Mouse (Mus musculus) hindbrain, embryonic 14.5 days (tissue): ENCODE data around the gene Prkar2a. TPM values are rescaled to one million over a fixed set of nuclear protein-coding genes. Genes with fewer than 3 reads are reported as not detected.

Source experiments
- ATAC-seq: fragments of 200-750 bp; cut with Nextera tagmentation; 2 replicates; pipeline ENCODE4 v1.8.0; 2017; ENCODE audit warnings: moderate number of reproducible peaks, mild to moderate bottlenecking, moderate TSS enrichment, moderate library complexity; ENCODE audit not compliant: low FRiP score
- DNase-seq: peaks from one replicate; pipeline ENCODE4 v3.0.0-alpha.2; 2015; ENCODE audit warnings: low spot score
- H3K27ac ChIP-seq: fragments of 300-500 bp; sonication (generic); 2 replicates; pipeline ENCODE4 v1.5.1; 2014; ENCODE audit warnings: mild to moderate bottlenecking, moderate library complexity
- H3K27me3 ChIP-seq: fragments of 300-500 bp; sonication (generic); 2 replicates; pipeline ENCODE4 v1.6.1; 2014; ENCODE audit warnings: mild to moderate bottlenecking, low read length, mixed read lengths; ENCODE audit not compliant: control insufficient read depth, insufficient read depth
- H3K36me3 ChIP-seq: fragments of 300-500 bp; sonication (generic); replicated peaks from 2 replicates; pipeline ENCODE4 v1.6.1; 2014; ENCODE audit not compliant: control insufficient read depth, insufficient read depth
- H3K4me1 ChIP-seq: fragments of 300-500 bp; sonication (generic); replicated peaks from 2 replicates; pipeline ENCODE4 v1.6.1; 2014; ENCODE audit warnings: antibody characterized with exemption, low read length, mixed read lengths; ENCODE audit not compliant: control insufficient read depth, insufficient read depth
- H3K4me2 ChIP-seq: fragments of 300-500 bp; sonication (generic); replicated peaks from 2 replicates; pipeline ENCODE4 v1.6.1; 2014; ENCODE audit warnings: mild to moderate bottlenecking, moderate library complexity
- H3K4me3 ChIP-seq: fragments of 300-500 bp; sonication (generic); replicated peaks from 2 replicates; pipeline ENCODE4 v1.5.1; 2014; ENCODE audit warnings: mild to moderate bottlenecking, low read length
- H3K9ac ChIP-seq: fragments of 300-500 bp; sonication (generic); 2 replicates; pipeline ENCODE4 v1.6.1; 2014
- H3K9me3 ChIP-seq: fragments of 300-500 bp; sonication (generic); 2 replicates; pipeline ENCODE4 v1.6.1; 2016; ENCODE audit warnings: low read length; ENCODE audit not compliant: control insufficient read depth
- WGBS: fragments of 180-500 bp; shearing (Covaris S2); extraction: QIAGEN DNeasy Blood & Tissue Kit; methylation state at CpG from one replicate; pipeline ENCODE4 v1.1.7; 2014; 5-methylcytosine and 5-hydroxymethylcytosine counted together
- polyA plus RNA-seq: library from polyadenylated mRNA; unstranded; fragments of >200 nt; fragmentation: Nextera tagmentation; extraction: Ambion mirVana; gene quantifications from 2 replicates; pipeline ENCODE4 v1.2.1, GENCODE M21; 2014

Gene Prkar2a
- polyA plus RNA-seq, 1 experiment from 2014 or later = 70.8 TPM

DNA sequence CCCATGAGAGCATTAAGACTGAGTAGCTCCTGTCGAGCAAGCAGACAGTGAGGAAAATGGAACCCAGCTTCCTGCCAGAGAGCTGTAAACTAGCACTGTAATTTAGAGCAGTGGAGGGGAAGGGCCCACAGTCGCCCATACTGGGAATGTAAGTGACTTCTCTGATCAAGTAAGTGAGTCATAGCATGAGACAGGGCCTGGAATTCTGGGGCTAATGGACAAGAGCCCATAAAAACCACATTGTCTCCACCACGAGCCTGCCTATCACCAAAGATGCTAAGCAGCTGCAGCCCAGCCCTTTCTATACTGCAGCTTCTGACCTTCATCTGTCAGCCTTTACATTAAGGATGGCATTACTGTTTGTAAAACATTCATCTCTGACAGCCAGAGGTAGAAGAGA, 50.1 kb downstream of the Prkar2a start:
- no peak for ATAC-seq
- H3K27me3 ChIP-seq = no peaks in the 10 kb centered on the region
- H3K9me3 ChIP-seq = no peaks in the 10 kb centered on the region
- 52% methylated on average over 3 of the region's 3 CpGs for WGBS
- no peak overlapping the region for H3K27ac ChIP-seq
- H3K4me1 ChIP-seq = no peaks in the 10 kb centered on the region
- H3K9ac ChIP-seq = no peak overlapping the region
- peaks cover 66% of the 10 kb centered on the region for H3K36me3 ChIP-seq
- no peak overlapping the region for H3K4me3 ChIP-seq
- DNase-seq = no peak
- H3K4me2 ChIP-seq = no peak overlapping the region

DNA sequence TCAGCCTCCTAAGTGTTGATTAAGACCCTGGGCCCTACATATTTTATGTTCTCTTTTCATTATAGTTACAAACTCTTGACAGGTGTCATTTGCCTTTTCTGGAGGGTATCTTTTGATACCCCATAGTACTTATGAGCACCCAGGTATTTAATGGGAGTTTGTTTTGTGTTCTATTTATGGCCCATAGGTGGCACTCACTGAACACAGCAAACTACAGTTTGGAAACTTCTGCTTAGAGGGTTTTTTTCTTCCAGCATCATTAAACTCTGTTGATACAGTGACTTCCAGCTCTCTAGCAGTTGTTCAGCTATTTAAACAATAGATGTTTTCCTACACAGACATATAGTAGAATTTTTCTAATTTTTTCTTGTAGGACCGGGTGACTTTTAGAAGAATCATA, 50.9 kb downstream of the Prkar2a start:
- ATAC-seq = no peak
- no peaks in the 10 kb centered on the region for H3K9me3 ChIP-seq
- H3K27ac ChIP-seq = no peak overlapping the region
- H3K36me3 ChIP-seq = peaks cover 66% of the 10 kb centered on the region
- H3K4me1 ChIP-seq = no peaks in the 10 kb centered on the region
- H3K9ac ChIP-seq = no peak overlapping the region
- H3K4me2 ChIP-seq = no peak overlapping the region
- no peaks in the 10 kb centered on the region for H3K27me3 ChIP-seq
- no peak overlapping the region for H3K4me3 ChIP-seq
- DNase-seq = no peak
- WGBS = 88% methylated on average over 1 of the region's 1 CpGs

DNA sequence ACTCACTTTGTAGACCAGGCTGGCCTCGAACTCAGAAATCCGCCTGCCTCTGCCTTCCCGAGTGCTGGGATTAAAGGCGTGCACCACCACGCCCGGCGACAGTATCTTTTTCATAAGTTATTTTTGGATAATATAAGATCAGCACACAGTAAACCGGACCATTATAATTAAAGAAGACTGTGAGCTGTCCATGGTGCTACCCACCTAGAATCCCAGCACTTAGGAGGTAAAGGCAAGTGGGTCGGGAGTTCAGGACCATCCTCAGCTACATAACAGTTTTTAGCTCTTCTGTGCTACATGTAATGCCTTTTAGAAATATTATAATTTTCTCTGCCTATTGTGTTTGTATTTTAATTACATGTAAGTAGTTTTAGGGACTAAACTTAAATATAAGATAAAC, 52.9 kb downstream of the Prkar2a start:
- WGBS = 91% methylated on average over 9 of the region's 9 CpGs

DNA sequence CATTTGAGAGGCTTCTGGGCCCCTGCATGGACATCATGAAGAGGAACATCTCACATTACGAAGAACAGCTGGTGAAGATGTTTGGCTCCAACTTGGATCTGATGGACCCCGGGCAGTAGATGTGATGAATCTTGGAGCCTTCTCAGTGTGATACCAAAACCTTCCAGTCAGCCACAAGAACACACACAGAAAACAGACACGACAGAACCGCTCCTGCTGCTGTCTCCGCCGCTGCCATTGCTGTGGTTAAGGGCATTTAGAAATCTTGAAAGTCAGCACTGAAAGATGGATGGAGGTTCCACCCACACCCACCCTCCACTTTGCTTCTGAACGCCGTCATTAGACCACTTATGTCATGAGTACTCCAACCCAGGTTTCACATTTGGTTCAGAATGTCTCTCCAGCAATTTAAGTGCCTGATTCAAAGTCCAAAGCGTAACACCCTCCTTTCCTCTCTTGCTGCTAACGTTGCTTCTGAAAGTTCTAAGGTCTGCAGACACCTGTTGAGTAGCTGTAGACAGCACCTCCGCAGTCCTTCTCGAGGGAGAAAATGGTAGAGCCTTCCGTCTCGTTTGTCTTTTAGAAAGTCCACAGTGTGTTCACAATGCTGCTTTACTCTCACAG, 57.9 kb downstream of the Prkar2a start:
- Histone ChIP-seq H3K36me3 (peaks cover 83% of the 10 kb centered on the region), H3K4me1 (no peaks in the 10 kb centered on the region), H3K4me3 (no peak overlapping the region), H3K27me3 (no peaks in the 10 kb centered on the region), H3K9me3 (no peaks in the 10 kb centered on the region), H3K9ac (no peak overlapping the region), H3K27ac (no peak overlapping the region), H3K4me2 (no peak overlapping the region)
- ATAC-seq (no peak), DNase-seq (no peak)
- 92% methylated on average over 14 of the region's 14 CpGs for WGBS

More for the DNA sequence above, 52.9 kb downstream of the Prkar2a start:
- H3K4me2 ChIP-seq = no peak overlapping the region
- no peak overlapping the region for H3K27ac ChIP-seq
- no peaks in the 10 kb centered on the region for H3K9me3 ChIP-seq
- no peaks in the 10 kb centered on the region for H3K4me1 ChIP-seq
- no peak overlapping the region for H3K9ac ChIP-seq
- DNase-seq (no peak), ATAC-seq (no peak)
- no peak overlapping the region for H3K4me3 ChIP-seq
- H3K36me3 ChIP-seq = peaks cover 71% of the 10 kb centered on the region
- no peaks in the 10 kb centered on the region for H3K27me3 ChIP-seq

DNA sequence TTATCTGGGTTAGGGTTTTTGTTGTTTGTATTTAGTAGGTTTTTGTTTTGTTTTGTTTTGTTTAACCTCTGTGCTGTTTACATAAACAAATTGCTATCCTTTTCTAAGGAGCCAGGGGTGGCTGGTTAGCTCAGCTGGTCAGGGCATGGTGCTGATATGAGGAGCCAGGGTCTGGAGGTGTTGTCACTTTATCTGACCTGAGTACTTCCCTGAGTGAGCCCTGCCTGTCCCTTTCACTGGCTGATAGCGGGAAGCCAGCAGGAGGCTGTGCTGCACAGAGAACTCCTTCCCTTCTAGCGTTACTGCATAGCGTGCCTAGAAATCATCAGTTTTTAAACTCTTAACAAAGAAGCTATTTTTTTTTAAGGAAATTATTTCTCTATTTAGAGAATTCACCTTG, 58.6 kb downstream of the Prkar2a start:
- Histone ChIP-seq H3K4me3 (no peak overlapping the region), H3K27ac (no peak overlapping the region), H3K4me2 (no peak overlapping the region), H3K36me3 (peaks cover 76% of the 10 kb centered on the region), H3K27me3 (no peaks in the 10 kb centered on the region), H3K9ac (no peak overlapping the region), H3K9me3 (no peaks in the 10 kb centered on the region), H3K4me1 (no peaks in the 10 kb centered on the region)
- no peak for DNase-seq
- no peak for ATAC-seq
- WGBS = 85% methylated on average over 3 of the region's 3 CpGs

DNA sequence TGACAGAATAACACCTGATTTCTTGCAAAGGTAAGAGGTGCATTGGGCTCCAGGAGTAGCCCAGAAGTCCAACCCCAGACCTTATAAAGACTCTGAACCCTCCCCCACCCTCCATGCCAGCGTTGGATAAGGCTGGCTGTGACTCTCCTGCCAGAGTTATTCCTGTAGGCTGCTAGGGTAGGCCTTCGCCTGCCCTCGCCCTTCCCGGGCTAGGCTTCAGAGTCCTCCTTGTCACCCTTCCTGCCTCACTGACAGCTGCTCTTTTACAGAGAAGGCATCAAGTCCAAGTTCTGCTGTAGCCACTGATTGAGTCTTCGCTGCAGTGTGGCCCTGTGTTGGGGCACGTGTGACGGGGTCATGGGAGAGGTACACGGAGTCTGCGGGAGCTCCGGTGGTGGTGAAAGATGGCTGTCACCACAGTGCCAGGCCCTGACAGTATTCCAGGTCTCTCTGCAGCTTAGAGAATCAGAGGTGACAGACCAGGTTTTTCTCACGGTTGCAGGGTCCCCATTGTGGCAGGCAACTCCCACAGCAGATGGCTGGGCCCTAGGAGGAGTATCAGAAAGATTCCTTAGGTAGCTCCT, 59.6 kb downstream of the Prkar2a start:
- Histone ChIP-seq H3K4me1 (no peaks in the 10 kb centered on the region), H3K4me3 (no peak overlapping the region), H3K9me3 (no peaks in the 10 kb centered on the region), H3K27me3 (no peaks in the 10 kb centered on the region), H3K9ac (peak overlapping the region; percentile 16; the same call in 1 of the 2 replicates), H3K27ac (no peak overlapping the region), H3K4me2 (no peak overlapping the region), H3K36me3 (peaks cover 66% of the 10 kb centered on the region)
- WGBS = 72% methylated on average over 11 of the region's 11 CpGs
- ATAC-seq = no peak
- no peak for DNase-seq

DNA sequence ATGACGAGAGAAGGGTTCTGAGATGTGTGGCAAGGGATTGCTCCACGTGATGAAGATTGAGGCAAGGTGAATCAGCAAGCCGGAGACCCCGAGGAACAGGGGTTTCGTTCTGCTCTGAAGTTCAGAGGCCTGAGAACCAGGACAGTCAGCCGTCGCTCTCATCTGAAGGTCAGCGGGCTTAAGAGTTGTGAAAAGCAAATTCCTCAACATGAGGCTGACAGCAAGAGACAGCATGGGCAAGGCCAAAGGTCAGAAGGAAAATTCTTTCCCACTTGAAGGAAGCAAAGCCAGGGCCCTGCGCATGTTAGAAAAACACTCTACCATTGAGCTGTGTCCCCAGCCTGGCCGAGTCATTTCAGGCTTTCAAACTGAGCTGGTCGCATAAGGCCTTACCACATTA, 61.5 kb downstream of the Prkar2a start:
- H3K36me3 ChIP-seq = peaks cover 47% of the 10 kb centered on the region
- DNase-seq = no peak
- 87% methylated on average over 11 of the region's 11 CpGs for WGBS
- no peaks in the 10 kb centered on the region for H3K27me3 ChIP-seq
- H3K4me1 ChIP-seq = no peaks in the 10 kb centered on the region
- H3K4me3 ChIP-seq = no peak overlapping the region
- H3K9me3 ChIP-seq = no peaks in the 10 kb centered on the region
- no peak overlapping the region for H3K4me2 ChIP-seq
- no peak overlapping the region for H3K27ac ChIP-seq
- H3K9ac ChIP-seq = no peak overlapping the region
- no peak for ATAC-seq

DNA sequence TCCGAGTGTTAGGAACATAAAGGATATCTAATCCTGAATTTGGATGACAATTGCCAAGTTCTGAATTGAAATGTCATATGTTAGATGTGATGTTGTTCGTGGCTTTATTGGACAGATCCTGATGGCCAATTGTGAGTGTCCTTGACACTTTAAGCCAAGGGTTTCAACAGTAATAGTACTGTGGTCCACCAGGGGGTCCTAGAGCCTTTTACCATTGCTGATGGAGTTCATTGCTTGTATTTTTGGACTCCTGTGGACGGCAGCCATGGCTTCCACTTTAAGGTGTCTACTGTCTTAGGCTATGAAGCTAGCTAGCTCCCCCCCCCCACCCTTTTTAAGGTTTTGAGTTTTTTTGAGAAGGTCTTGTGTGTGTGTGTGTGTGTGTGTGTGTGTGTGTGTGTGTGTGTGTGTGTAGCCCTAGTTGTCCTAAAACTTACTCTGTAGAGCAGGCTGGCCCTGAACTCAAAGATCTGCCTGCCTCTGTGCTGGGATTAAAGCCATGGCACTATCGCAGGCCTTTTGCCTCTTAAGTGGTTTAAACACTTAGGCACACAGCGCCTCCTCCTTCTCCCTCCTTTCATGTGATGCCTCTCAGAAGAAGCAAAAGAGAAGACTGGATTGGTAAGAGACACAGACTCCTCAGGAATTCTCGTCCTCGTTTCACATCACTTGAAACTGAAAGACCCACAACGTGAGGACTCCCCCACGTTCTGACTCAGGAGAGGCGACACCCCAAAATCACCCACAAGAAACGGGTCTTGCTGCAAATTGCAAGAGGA, 63.2 kb downstream of the Prkar2a start:
- no peaks in the 10 kb centered on the region for H3K9me3 ChIP-seq
- no peak overlapping the region for H3K4me2 ChIP-seq
- no peak for DNase-seq
- WGBS = 89% methylated on average over 11 of the region's 11 CpGs
- no peaks in the 10 kb centered on the region for H3K27me3 ChIP-seq
- no peak overlapping the region for H3K4me3 ChIP-seq
- peaks cover 30% of the 10 kb centered on the region for H3K36me3 ChIP-seq
- H3K27ac ChIP-seq = no peak overlapping the region
- H3K9ac ChIP-seq = no peak overlapping the region
- ATAC-seq = no peak
- no peaks in the 10 kb centered on the region for H3K4me1 ChIP-seq

DNA sequence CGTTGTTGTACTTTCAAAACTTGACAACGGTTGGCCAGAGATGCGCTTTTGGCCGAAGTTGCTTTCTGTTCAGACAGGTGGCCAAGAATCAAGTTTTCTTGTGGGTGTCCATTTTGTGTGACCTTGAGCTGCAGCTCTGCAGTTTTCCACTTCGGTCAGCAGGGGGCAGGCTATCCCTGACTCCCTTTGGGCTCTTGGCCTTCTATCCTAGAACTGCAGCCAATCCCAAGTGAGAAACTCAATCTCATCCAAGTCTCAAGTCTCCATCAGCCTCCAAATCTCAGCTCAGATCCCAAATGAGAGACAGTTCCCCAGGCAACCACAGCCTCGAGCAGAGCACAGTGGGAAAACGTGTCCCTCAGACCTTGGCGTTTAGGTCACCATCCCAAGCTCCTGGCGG, 64.2 kb downstream of the Prkar2a start:
- Histone ChIP-seq H3K27ac (no peak overlapping the region), H3K4me2 (no peak overlapping the region), H3K4me1 (no peaks in the 10 kb centered on the region), H3K9ac (no peak overlapping the region), H3K4me3 (no peak overlapping the region), H3K36me3 (peaks cover 20% of the 10 kb centered on the region), H3K27me3 (no peaks in the 10 kb centered on the region), H3K9me3 (no peaks in the 10 kb centered on the region)
- ATAC-seq (no peak), DNase-seq (peak; percentile 71)
- 61% methylated on average over 9 of the region's 9 CpGs for WGBS
